Mouse (Mus musculus): ENCODE data around the gene Ccdc33. TPM values are rescaled to one million over a fixed set of nuclear protein-coding genes. Genes with fewer than 3 reads are reported as not detected.
A peak's percentile ranks its signal among the peaks of the same experiment; 100 is the strongest.

Gene Ccdc33
- polyA plus RNA-seq, 1 experiment from 2014 or later: 0.18 TPM

- Histone ChIP-seq H3K4me3 (replicated peaks) (no peak within 1 kb of the TSS), H3K36me3 (no peaks in the 10 kb centered on the region), H3K4me2 (no peak within 1 kb of the TSS), H3K27me3 (replicated peaks) (no peaks in the 10 kb centered on the region), H3K9me3 (no peaks in the 10 kb centered on the region), H3K4me1 (0 out of 2 replicates have a peak, but pooled peaks cover 4% of the 10 kb centered on the region), H3K27ac (no peak within 1 kb of the TSS), H3K9ac (no peak within 1 kb of the TSS)
- ATAC-seq (ENCODE audit: insufficient read depth, low FRiP score, low read depth): no peak
- 78% methylated on average over 16 of the region's 16 CpGs for WGBS
These were observed 112.7 kb downstream of the Ccdc33 start, which contains the start of gene Cyp11a1 for GRCm38 (mm10) chr9:58005753-58006461. Gene Cyp11a1, plus strand, starts transcription at chr9:58006411.

GRCm38 (mm10) chr9:58003272-58003671 is 115.4 kb downstream of the Ccdc33 start:
- ATAC-seq (ENCODE audit: insufficient read depth, low FRiP score, low read depth): no peak
- no peak overlapping the region for H3K27ac ChIP-seq
- no peak overlapping the region for H3K9ac ChIP-seq
- 0 out of 2 replicates have a peak, but pooled peaks cover 4% of the 10 kb centered on the region for H3K27me3 ChIP-seq (replicated peaks)
- 7% methylated on average over 2 of the region's 2 CpGs for WGBS
- no peaks in the 10 kb centered on the region for H3K9me3 ChIP-seq
- H3K4me3 ChIP-seq (replicated peaks): no peak overlapping the region
- no peaks in the 10 kb centered on the region for H3K4me1 ChIP-seq
- no peaks in the 10 kb centered on the region for H3K36me3 ChIP-seq
- no peak overlapping the region for H3K4me2 ChIP-seq

DNA sequence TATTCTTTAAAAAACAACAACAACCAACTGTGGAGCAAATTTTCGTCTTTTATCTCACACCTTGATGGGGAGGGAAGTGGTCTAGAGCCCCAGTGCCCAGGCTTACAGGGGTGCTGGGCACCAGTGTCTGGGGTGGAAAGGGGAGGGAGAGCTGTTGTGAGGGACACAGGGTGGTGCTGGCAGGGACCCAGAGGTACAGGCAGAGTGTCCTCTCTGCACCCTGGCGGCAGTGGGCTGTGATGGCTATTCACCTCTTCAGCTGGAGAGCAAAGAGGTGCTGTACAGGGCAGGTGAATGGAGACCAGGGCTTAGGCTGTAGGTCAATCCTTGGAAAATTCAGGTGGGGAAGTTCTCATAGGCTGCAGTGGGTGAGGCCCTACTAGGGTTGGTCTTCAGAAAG is 118.9 kb downstream of the Ccdc33 start:
- H3K4me1 ChIP-seq: 0 out of 2 replicates have a peak, but pooled peaks cover 7% of the 10 kb centered on the region
- H3K9ac ChIP-seq: no peak overlapping the region
- no peaks in the 10 kb centered on the region for H3K36me3 ChIP-seq
- ATAC-seq (ENCODE audit: insufficient read depth, low FRiP score, low read depth): no peak
- H3K27me3 ChIP-seq (replicated peaks): 0 out of 2 replicates have a peak, but pooled peaks cover 14% of the 10 kb centered on the region
- no peak overlapping the region for H3K27ac ChIP-seq
- no peaks in the 10 kb centered on the region for H3K9me3 ChIP-seq
- H3K4me2 ChIP-seq: no peak overlapping the region
- no peak overlapping the region for H3K4me3 ChIP-seq (replicated peaks)
- WGBS: 47% methylated on average over 2 of the region's 2 CpGs

DNA sequence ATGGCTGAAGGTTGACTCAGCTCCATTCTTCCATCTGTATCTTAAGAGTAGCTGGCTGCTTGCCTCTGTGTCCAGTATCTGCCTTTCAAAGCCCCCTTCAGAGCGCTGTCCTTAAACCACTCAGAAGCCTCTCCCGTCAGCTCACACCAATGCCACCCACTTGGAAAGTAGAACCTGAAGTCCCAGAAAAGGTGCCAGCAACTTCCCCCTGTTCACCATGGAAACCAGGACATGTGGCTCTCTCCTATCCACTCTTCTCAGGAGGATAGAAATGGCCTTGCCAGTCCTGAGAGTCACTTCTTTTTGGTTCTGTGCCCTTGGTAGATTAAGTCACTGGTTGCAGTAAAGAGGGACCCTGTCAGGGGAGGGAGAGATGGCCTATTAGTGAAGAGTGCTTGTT is 119.9 kb downstream of the Ccdc33 start:
- Histone ChIP-seq H3K4me1 (0 out of 2 replicates have a peak, but pooled peaks cover 7% of the 10 kb centered on the region), H3K27me3 (replicated peaks) (0 out of 2 replicates have a peak, but pooled peaks cover 14% of the 10 kb centered on the region), H3K27ac (no peak overlapping the region), H3K4me3 (replicated peaks) (no peak overlapping the region), H3K4me2 (no peak overlapping the region), H3K9ac (no peak overlapping the region), H3K9me3 (no peaks in the 10 kb centered on the region), H3K36me3 (no peaks in the 10 kb centered on the region)
- no peak for ATAC-seq (ENCODE audit: insufficient read depth, low FRiP score, low read depth)
- 58% methylated on average over 2 of the region's 2 CpGs for WGBS

- peak overlapping the region; percentile 50 for H3K4me2 ChIP-seq
- no peaks in the 10 kb centered on the region for H3K36me3 ChIP-seq
- H3K4me1 ChIP-seq: 0 out of 2 replicates have a peak, but pooled peaks cover 7% of the 10 kb centered on the region
- WGBS: 2% methylated on average over 20 of the region's 20 CpGs
- peak overlapping the region; percentile 23 for H3K4me3 ChIP-seq (replicated peaks)
- H3K9ac ChIP-seq: no peak overlapping the region
- no peak overlapping the region for H3K27ac ChIP-seq
- H3K27me3 ChIP-seq (replicated peaks): 0 out of 2 replicates have a peak, but pooled peaks cover 14% of the 10 kb centered on the region
- ATAC-seq (ENCODE audit: insufficient read depth, low FRiP score, low read depth): peak; percentile 47
- H3K9me3 ChIP-seq: no peaks in the 10 kb centered on the region
These were observed 120.5 kb downstream of the Ccdc33 start for GRCm38 (mm10) chr9:57998032-57998659.

DNA sequence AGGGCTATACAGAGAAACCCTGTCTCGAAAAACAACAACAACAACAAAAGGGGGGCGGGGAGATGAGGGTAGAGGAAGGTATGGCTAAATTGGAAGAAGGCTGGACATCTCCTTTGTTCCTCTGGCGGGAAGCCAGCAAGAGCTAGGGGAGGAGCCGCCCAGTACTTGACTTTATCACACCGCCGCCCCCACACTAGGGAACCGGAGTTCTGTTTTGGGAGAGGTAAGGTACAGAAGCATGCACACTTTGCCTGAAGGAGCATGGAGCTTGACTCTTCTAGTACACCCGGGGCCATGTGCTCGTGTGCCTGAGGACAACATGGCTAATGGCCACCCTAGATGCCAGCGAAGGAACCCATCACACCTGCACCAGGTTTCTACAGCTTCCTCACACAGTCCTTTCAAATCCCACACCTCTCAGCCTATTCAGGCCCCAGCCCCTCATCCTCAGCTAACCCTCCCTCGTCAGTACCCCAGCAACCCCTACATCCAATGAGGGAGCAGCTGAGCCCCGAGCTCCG is 121.1 kb downstream of the Ccdc33 start:
- H3K4me2 ChIP-seq: peak overlapping the region; percentile 50
- H3K4me1 ChIP-seq: 0 out of 2 replicates have a peak, but pooled peaks cover 7% of the 10 kb centered on the region
- no peak overlapping the region for H3K9ac ChIP-seq
- no peak overlapping the region for H3K27ac ChIP-seq
- peak overlapping the region; percentile 23 for H3K4me3 ChIP-seq (replicated peaks)
- H3K36me3 ChIP-seq: no peaks in the 10 kb centered on the region
- H3K27me3 ChIP-seq (replicated peaks): 0 out of 2 replicates have a peak, but pooled peaks cover 14% of the 10 kb centered on the region
- WGBS: 22% methylated on average over 13 of the region's 13 CpGs
- H3K9me3 ChIP-seq: no peaks in the 10 kb centered on the region
- peak; percentile 79; the same call in 1 of the 2 replicates for ATAC-seq (ENCODE audit: insufficient read depth, low FRiP score, low read depth)

DNA sequence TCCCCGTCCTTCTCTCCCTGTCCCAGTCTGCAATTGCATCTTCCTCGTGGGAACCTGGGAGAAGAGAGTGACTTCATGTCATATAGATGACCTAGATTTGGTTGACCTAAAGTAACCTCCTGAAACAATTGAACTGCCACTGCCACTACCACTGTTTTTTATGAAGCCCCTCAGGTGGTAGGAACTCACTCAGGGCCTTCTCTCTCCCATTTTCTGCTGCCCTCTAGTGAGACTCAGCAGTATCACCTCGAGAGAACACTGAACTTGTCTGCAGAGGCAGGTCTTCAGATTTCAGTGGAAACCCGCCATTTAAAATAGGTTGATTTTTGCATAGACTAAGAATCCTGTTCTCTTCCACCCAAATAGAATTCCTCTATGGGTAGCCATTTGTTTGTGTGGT is 123.3 kb downstream of the Ccdc33 start:
- no peak for ATAC-seq (ENCODE audit: insufficient read depth, low FRiP score, low read depth)
- 41% methylated on average over 4 of the region's 4 CpGs for WGBS

DNA sequence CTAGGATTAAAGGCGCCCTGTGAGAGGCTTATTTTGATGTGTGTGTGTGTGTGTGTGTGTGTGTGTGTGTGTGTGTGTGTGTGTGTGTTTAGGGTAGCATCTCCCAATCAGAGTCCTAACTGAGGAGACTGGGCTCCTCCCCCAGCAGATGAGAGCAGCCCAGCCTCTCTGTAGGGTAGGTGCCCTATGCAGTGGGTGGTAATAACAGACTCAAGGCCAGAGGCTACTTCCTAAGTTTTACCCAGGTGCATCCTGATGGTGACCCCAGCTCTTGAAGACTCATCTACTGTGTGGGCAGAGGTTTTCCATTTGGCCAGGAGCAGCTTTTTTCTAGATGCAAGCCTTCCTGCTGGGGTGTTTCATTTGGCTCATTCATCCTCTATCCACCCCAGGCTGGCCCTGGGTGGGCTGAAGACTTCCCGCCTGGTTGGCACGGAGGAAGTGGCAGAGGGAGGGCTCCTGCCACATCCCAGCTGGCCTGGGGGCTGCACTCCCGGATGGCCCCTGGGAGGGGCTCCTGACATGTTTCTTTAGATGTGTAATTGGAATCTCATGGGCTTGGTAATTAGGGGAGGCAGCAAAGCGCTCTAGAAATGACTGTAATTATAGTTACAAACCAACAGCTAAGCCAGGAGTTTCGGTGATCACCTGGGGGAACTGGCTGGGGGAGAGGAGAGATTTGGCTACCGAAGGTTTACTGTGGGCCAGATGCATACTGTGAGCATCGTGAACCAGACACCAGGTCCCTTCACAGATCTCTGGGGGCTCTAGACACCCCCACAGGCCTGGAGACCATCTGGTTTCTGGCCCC is 125.6 kb downstream of the Ccdc33 start:
- no peaks in the 10 kb centered on the region for H3K36me3 ChIP-seq
- no peak for ATAC-seq (ENCODE audit: insufficient read depth, low FRiP score, low read depth)
- H3K4me3 ChIP-seq (replicated peaks): no peak overlapping the region
- 63% methylated on average over 8 of the region's 8 CpGs for WGBS
- no peaks in the 10 kb centered on the region for H3K9me3 ChIP-seq
- no peak overlapping the region for H3K9ac ChIP-seq
- H3K4me2 ChIP-seq: no peak overlapping the region
- H3K4me1 ChIP-seq: 0 out of 2 replicates have a peak, but pooled peaks cover 6% of the 10 kb centered on the region
- no peak overlapping the region for H3K27ac ChIP-seq
- H3K27me3 ChIP-seq (replicated peaks): 0 out of 2 replicates have a peak, but pooled peaks cover 7% of the 10 kb centered on the region

More for the DNA sequence above, 123.3 kb downstream of the Ccdc33 start:
- Histone ChIP-seq H3K36me3 (no peaks in the 10 kb centered on the region), H3K4me1 (0 out of 2 replicates have a peak, but pooled peaks cover 7% of the 10 kb centered on the region), H3K27me3 (replicated peaks) (0 out of 2 replicates have a peak, but pooled peaks cover 14% of the 10 kb centered on the region), H3K27ac (no peak overlapping the region), H3K9ac (no peak overlapping the region), H3K4me2 (no peak overlapping the region), H3K9me3 (no peaks in the 10 kb centered on the region), H3K4me3 (replicated peaks) (no peak overlapping the region)

- H3K36me3 ChIP-seq: no peaks in the 10 kb centered on the region
- no peak overlapping the region for H3K4me3 ChIP-seq (replicated peaks)
- no peak overlapping the region for H3K9ac ChIP-seq
- no peak for ATAC-seq (ENCODE audit: insufficient read depth, low FRiP score, low read depth)
- no peaks in the 10 kb centered on the region for H3K9me3 ChIP-seq
- H3K4me2 ChIP-seq: no peak overlapping the region
- H3K27me3 ChIP-seq (replicated peaks): 0 out of 2 replicates have a peak, but pooled peaks cover 3% of the 10 kb centered on the region
- no peaks in the 10 kb centered on the region for H3K4me1 ChIP-seq
- 85% methylated on average over 3 of the region's 3 CpGs for WGBS
- no peak overlapping the region for H3K27ac ChIP-seq
These were observed 126.6 kb downstream of the Ccdc33 start for GRCm38 (mm10) chr9:57992060-57992459.

GRCm38 (mm10) chr9:57990438-57991110 is 128.0 kb downstream of the Ccdc33 start:
- WGBS: 33% methylated on average over 10 of the region's 10 CpGs
- H3K27ac ChIP-seq: no peak overlapping the region
- no peaks in the 10 kb centered on the region for H3K9me3 ChIP-seq
- no peak overlapping the region for H3K9ac ChIP-seq
- ATAC-seq (ENCODE audit: insufficient read depth, low FRiP score, low read depth): peak; percentile 20; the same call in 1 of the 2 replicates
- no peak overlapping the region for H3K4me2 ChIP-seq
- no peaks in the 10 kb centered on the region for H3K4me1 ChIP-seq
- H3K27me3 ChIP-seq (replicated peaks): no peaks in the 10 kb centered on the region
- H3K36me3 ChIP-seq: no peaks in the 10 kb centered on the region
- H3K4me3 ChIP-seq (replicated peaks): no peak overlapping the region

GRCm38 (mm10) chr9:57989309-57989708 is 129.3 kb downstream of the Ccdc33 start:
- Histone ChIP-seq H3K27me3 (replicated peaks) (no peaks in the 10 kb centered on the region), H3K36me3 (no peaks in the 10 kb centered on the region), H3K4me1 (no peaks in the 10 kb centered on the region), H3K9me3 (no peaks in the 10 kb centered on the region), H3K4me3 (replicated peaks) (no peak overlapping the region), H3K4me2 (no peak overlapping the region), H3K27ac (no peak overlapping the region), H3K9ac (no peak overlapping the region)
- 79% methylated on average over 6 of the region's 6 CpGs for WGBS
- no peak for ATAC-seq (ENCODE audit: insufficient read depth, low FRiP score, low read depth)

Data from stomach, embryonic 15.5 days (tissue).